Mouse (Mus musculus): ENCODE data around the gene Rragc. TPM values are rescaled to one million over a fixed set of nuclear protein-coding genes. Genes with fewer than 3 reads are reported as not detected.

The Rragc gene
- polyA plus RNA-seq (2015; fragmentation: Nextera tagmentation; extraction: Ambion mirVana) = 52.0 and 52.7 TPM in 2 replicates

DNA sequence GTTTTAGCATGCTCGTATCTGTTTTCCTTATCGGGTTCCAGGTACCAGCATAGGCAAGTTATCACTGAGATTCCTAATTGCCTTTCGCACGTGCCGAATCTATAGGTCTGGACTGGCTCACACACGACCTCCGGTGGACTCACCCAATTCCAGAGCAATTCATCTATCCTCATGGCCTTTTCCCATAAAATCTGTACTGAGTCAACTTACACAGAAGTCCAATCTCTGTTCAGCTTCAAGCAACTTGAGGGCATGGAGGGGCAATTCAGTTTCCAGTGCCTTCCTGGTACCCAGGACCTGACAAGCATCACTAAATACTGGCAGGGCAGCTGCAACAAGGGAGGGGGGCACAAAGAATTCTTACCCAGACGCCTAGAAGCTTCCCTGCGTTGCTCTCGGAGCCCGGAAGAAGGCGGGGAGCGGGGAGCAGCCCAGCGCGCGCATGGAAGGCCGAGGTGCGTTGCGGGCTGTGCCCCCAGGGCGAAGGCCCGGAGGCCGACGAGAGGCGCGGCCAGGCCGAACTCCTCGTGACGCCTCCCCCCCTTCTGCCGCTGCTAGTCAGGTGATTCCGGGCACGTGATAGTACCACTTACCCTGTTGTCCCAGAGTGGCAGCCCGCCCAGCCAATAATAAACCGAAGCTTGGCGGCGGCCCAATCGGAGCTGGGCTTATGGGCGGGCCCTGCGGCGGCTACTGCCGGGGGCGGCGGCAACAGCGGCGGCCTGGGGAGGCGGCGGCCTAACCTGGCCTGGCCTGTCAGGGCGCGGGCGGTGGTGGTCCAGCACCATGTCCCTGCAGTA, at the start of gene Rragc:
Gene Rragc, plus strand, starts transcription at position 699 of the 800 bp plus-strand sequence.
- Histone ChIP-seq H3K9ac (peak within 1 kb of the TSS; percentile 95), H3K9me3 (no peaks in the 10 kb centered on the region), H3K27ac (peak within 1 kb of the TSS; percentile 70; the same call in 1 of the 2 replicates), H3K4me3 (peak within 1 kb of the TSS; percentile 99), H3K4me2 (replicated peaks) (peak within 1 kb of the TSS; percentile 90), H3K36me3 (peaks cover 37% of the 10 kb centered on the region), H3K4me1 (peaks cover 22% of the 10 kb centered on the region), H3K27me3 (no peaks in the 10 kb centered on the region)
- ATAC-seq (ENCODE audit: low FRiP score, low read depth) = peak; percentile 100
- WGBS = under 1% methylated on average over 49 of the region's 49 CpGs

DNA sequence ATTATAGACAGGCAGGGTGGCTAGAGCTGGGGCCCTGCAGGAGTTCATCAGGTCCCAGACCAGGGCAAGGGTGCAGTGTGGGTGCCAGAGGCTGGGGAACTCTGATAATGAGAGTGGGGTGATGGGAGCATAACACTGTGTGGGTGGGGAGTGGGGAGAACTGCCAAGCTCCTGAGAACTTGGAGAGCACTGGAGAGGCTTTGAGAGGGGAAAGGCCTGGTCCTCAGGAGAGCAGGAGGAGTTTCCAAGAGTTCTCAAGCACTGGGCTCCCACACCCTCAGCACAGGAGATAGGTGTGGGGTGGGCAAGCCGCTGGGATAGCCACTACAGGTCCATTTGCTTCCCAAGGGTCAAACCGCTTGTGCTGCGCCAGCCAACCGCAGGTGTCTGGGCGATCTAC, 23.5 kb upstream of the Rragc start:
- WGBS = 96% methylated on average over 5 of the region's 5 CpGs
- no peak overlapping the region for H3K4me3 ChIP-seq
- H3K4me1 ChIP-seq = no peaks in the 10 kb centered on the region
- no peak overlapping the region for H3K27ac ChIP-seq
- no peak overlapping the region for H3K4me2 ChIP-seq (replicated peaks)
- no peak for ATAC-seq (ENCODE audit: low FRiP score, low read depth)
- H3K9me3 ChIP-seq = no peaks in the 10 kb centered on the region
- no peaks in the 10 kb centered on the region for H3K36me3 ChIP-seq
- no peak overlapping the region for H3K9ac ChIP-seq
- H3K27me3 ChIP-seq = no peaks in the 10 kb centered on the region

- 87% methylated on average over 4 of the region's 4 CpGs for WGBS
- H3K4me3 ChIP-seq = no peak overlapping the region
- H3K4me1 ChIP-seq = no peaks in the 10 kb centered on the region
- no peaks in the 10 kb centered on the region for H3K27me3 ChIP-seq
- H3K4me2 ChIP-seq (replicated peaks) = no peak overlapping the region
- H3K27ac ChIP-seq = no peak overlapping the region
- H3K36me3 ChIP-seq = no peaks in the 10 kb centered on the region
- no peak for ATAC-seq (ENCODE audit: low FRiP score, low read depth)
- H3K9me3 ChIP-seq = no peaks in the 10 kb centered on the region
- no peak overlapping the region for H3K9ac ChIP-seq
Observed at GRCm38 (mm10) chr4:123894295-123894694, 23.0 kb upstream of the Rragc start.

DNA sequence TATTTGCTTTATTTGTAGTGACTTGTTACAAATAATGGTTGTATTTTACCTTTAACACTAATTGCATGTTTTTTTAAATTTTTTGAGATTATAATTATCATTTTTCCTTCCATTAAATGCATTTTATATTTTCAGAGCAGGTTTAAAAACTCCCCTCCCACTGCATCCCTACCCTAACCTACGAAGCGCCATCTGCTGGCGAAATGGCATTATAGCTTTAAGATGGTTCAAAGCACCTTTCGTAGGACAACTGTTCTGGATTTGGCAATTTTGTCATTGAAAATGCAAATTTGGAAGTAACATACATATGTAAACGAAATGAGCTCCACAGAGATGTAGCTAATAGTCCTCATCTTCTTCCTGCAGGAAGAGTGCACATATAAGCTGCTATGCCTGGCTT, 18.6 kb upstream of the Rragc start:
- Histone ChIP-seq H3K27ac (no peak overlapping the region), H3K4me2 (replicated peaks) (no peak overlapping the region), H3K36me3 (no peaks in the 10 kb centered on the region), H3K4me3 (no peak overlapping the region), H3K9me3 (no peaks in the 10 kb centered on the region), H3K9ac (no peak overlapping the region), H3K27me3 (no peaks in the 10 kb centered on the region), H3K4me1 (no peaks in the 10 kb centered on the region)
- WGBS = 11% methylated on average over 5 of the region's 5 CpGs
- ATAC-seq (ENCODE audit: low FRiP score, low read depth) = no peak

GRCm38 (mm10) chr4:123903432-123903831, 13.8 kb upstream of the Rragc start:
- Histone ChIP-seq H3K36me3 (0 out of 2 replicates have a peak, but pooled peaks cover 4% of the 10 kb centered on the region), H3K27ac (no peak overlapping the region), H3K9ac (no peak overlapping the region), H3K4me2 (replicated peaks) (no peak overlapping the region), H3K9me3 (no peaks in the 10 kb centered on the region), H3K27me3 (no peaks in the 10 kb centered on the region), H3K4me3 (no peak overlapping the region), H3K4me1 (peaks cover 14% of the 10 kb centered on the region)
- no peak for ATAC-seq (ENCODE audit: low FRiP score, low read depth)
- WGBS = 83% methylated on average over 3 of the region's 3 CpGs

GRCm38 (mm10) chr4:123904333-123905125, 12.7 kb upstream of the Rragc start, which contains the start of gene Mycbp:
Gene Mycbp (plus strand): TSS chr4:123904832.
- H3K9me3 ChIP-seq = no peaks in the 10 kb centered on the region
- peak; percentile 100 for ATAC-seq (ENCODE audit: low FRiP score, low read depth)
- WGBS = 2% methylated on average over 49 of the region's 49 CpGs
- H3K27me3 ChIP-seq = no peaks in the 10 kb centered on the region
- peak within 1 kb of the TSS; percentile 86 for H3K27ac ChIP-seq
- H3K9ac ChIP-seq = peak within 1 kb of the TSS; percentile 84
- H3K4me1 ChIP-seq = peaks cover 14% of the 10 kb centered on the region
- H3K4me3 ChIP-seq = peak within 1 kb of the TSS; percentile 78
- peak within 1 kb of the TSS; percentile 72 for H3K4me2 ChIP-seq (replicated peaks)
- H3K36me3 ChIP-seq = peaks cover 14% of the 10 kb centered on the region; the same call in 1 of the 2 replicates

DNA sequence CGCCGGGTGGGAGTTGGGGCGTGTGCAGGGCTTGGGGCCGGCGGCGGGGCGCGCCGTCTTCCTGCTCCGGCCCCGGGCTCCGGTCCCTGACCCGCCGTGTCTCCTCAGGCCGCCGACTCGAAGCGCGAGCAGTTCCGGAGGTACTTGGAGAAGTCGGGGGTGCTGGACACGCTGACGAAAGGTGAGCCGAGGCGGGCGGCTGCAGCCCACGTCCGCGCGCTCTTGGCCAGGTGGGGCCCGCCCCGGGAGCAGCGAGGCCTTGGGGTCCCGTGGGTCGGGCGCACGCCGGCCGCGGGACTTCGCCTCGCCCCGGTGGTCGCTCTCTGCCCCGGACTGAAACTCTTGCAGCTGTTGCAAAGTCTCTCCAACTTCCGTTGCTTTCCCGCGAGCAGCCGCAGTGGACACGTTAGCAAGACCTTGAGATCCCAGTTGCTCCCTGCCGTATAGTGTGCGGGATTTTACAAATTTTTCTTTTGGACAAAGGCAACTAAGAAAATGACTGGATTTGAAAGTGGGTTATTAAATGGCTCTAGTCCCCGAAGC, 12.0 kb upstream of the Rragc start:
- Histone ChIP-seq H3K9me3 (no peaks in the 10 kb centered on the region), H3K27ac (peak overlapping the region; percentile 86), H3K36me3 (peaks cover 20% of the 10 kb centered on the region), H3K4me3 (peak overlapping the region; percentile 78), H3K4me1 (peaks cover 14% of the 10 kb centered on the region), H3K9ac (peak overlapping the region; percentile 84), H3K27me3 (no peaks in the 10 kb centered on the region), H3K4me2 (replicated peaks) (peak overlapping the region; percentile 72)
- ATAC-seq (ENCODE audit: low FRiP score, low read depth) = no peak
- WGBS = under 1% methylated on average over 46 of the region's 53 CpGs

- Histone ChIP-seq H3K9me3 (no peaks in the 10 kb centered on the region), H3K4me1 (peaks cover 10% of the 10 kb centered on the region), H3K27ac (no peak overlapping the region), H3K4me3 (no peak overlapping the region), H3K9ac (no peak overlapping the region), H3K4me2 (replicated peaks) (no peak overlapping the region), H3K27me3 (no peaks in the 10 kb centered on the region), H3K36me3 (peaks cover 50% of the 10 kb centered on the region)
- no peak for ATAC-seq (ENCODE audit: low FRiP score, low read depth)
- WGBS = 90% methylated on average over 4 of the region's 4 CpGs
Observed at GRCm38 (mm10) chr4:123911503-123911902, 5.7 kb upstream of the Rragc start.

DNA sequence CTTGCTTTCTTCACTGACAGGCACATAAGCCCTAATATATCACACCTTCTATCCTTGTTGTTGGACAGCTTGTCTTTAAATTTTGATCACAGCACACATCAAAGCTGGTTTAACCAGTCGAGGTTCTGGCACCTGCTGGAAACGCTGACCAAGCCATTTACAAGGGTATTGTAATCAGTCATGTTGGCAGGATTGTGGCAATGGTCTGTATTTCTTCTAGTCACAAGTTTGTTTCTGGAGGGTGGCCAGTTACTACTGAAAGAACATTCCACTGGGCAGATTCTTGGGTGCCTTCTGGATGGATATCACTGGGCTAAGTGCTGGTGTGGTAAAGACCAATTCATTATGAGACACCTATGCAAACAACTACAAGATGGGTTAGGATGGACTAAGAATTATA, 4.8 kb upstream of the Rragc start:
- 54% methylated on average over 2 of the region's 2 CpGs for WGBS
- peaks cover 11% of the 10 kb centered on the region for H3K4me1 ChIP-seq
- no peak overlapping the region for H3K27ac ChIP-seq
- no peak overlapping the region for H3K4me2 ChIP-seq (replicated peaks)
- no peak overlapping the region for H3K9ac ChIP-seq
- peaks cover 50% of the 10 kb centered on the region for H3K36me3 ChIP-seq
- ATAC-seq (ENCODE audit: low FRiP score, low read depth) = no peak
- no peaks in the 10 kb centered on the region for H3K27me3 ChIP-seq
- no peaks in the 10 kb centered on the region for H3K9me3 ChIP-seq
- H3K4me3 ChIP-seq = no peak overlapping the region

- peak within 1 kb of the TSS; percentile 99 for H3K4me3 ChIP-seq
- H3K27ac ChIP-seq = peak within 1 kb of the TSS; percentile 70; the same call in 1 of the 2 replicates
- H3K4me2 ChIP-seq (replicated peaks) = peak within 1 kb of the TSS; percentile 90
- H3K27me3 ChIP-seq = no peaks in the 10 kb centered on the region
- no peaks in the 10 kb centered on the region for H3K9me3 ChIP-seq
- 0% methylated on average over 51 of the region's 63 CpGs for WGBS
- H3K4me1 ChIP-seq = peaks cover 22% of the 10 kb centered on the region
- H3K36me3 ChIP-seq = peaks cover 35% of the 10 kb centered on the region
- peak; percentile 16 for ATAC-seq (ENCODE audit: low FRiP score, low read depth)
- H3K9ac ChIP-seq = peak within 1 kb of the TSS; percentile 95
Observed at GRCm38 (mm10) chr4:123917548-123918140, 398 bp downstream of the Rragc start, which contains the start of gene 4930535I16Rik. Gene 4930535I16Rik (minus strand): TSS chr4:123918022.

DNA sequence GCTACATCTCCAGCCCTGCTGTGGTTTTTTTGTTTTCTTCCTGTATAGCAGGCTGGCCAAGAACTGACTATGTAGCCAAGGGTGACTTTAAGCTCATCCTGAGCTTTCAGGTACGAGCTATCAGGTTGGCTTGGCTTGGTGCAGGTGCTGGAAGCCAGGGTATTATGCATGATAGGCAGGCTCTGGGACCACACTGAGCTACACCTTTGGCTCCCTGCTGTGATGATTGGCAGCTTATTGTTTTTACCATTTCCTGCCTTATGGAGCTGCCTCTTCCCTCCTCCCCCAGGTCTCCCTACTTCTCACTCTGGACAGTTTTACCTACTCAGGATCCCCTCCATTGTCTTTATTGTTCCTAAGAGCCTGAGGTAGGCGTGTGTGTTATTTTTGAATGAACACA, 1.6 kb downstream of the Rragc start:
- ATAC-seq (ENCODE audit: low FRiP score, low read depth) = no peak
- H3K4me2 ChIP-seq (replicated peaks) = peak overlapping the region; percentile 90
- H3K4me3 ChIP-seq = peak overlapping the region; percentile 99
- peaks cover 36% of the 10 kb centered on the region for H3K36me3 ChIP-seq
- H3K27me3 ChIP-seq = no peaks in the 10 kb centered on the region
- H3K9ac ChIP-seq = peak overlapping the region; percentile 95; the same call in 1 of the 2 replicates
- H3K27ac ChIP-seq = no peak overlapping the region
- H3K4me1 ChIP-seq = peaks cover 22% of the 10 kb centered on the region
- 84% methylated on average over 2 of the region's 2 CpGs for WGBS
- no peaks in the 10 kb centered on the region for H3K9me3 ChIP-seq

All from limb, embryonic 13.5 days (tissue).